Mouse (Mus musculus) spleen, postnatal 4 days (tissue): ENCODE measurements around the gene Dicer1.
"Not testable (repeated sequence)": the region's sequence is repeated elsewhere in the genome, so short reads cannot be mapped to it uniquely, and the experiment has no call there.

Experiments used
- DNase-seq, 2 experiments: peaks; one replicate each; pipeline ENCODE4 v3.0.0; 2022; ENCODE audit warnings: low spot score in 2 of 2

Dicer1 gene

DNA sequence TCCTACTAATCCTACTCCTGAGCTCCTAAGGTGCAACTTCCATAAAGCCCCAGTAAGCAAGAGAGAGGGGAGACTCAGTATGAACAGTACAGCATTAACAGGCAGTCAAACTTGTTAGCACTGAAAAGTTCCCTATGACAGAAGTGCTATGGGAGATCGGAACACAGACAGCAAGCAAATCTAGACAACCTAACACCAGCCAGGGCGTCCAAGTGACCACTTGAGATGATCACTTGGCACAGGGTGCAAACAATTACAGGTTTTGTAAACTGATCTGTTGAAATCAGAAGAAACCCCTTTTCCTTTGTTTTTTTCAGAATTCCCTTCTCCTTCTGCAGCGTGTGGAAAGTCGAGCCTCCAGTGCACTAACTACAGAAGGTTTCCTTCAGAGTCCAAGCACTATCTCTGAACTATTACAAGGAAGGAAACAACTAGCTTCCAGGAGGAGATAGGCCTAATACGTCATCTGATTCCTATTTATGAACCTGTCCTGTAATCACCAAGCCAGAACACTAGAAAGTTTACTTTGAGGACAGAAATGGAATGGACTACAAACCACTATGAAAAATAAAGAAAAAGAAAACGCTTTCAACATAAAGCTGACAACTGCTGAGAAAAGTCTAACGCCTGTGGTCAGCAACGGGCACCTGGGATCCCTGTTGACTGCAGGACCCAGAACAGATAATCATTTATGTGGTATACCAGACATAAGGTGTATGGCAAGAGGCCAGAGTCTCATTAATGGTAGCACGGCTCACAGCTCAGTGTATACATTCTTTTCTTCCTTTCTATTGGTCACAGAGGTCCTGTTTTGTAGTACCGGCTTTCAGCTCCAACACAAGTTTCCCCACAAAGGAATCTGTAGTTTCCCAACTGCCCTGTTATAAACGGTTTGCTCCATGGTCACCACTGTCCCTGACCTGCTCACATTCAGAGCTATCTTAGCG is 10.6 kb downstream of the Dicer1 start:
- no peak for DNase-seq

DNA sequence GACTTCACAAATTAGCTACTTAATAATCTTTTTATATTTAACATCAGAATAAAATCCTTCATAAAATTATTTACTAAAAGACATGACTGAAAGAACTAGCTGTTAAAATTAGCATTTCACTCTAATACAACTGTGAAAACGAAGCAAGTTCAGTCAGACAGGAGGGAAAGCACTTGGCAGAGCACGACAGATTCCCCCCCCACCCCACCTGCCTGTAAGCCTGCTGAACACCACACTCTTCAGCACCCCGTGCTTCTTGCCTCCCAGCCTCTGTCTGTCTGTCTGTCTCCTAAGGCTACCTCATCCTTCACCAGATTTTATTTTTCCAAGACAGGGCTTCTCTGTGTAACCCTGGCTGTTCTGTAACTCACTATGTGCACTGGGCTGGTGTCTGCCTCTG is 12.8 kb downstream of the Dicer1 start:
- DNase-seq, result no peak

DNA sequence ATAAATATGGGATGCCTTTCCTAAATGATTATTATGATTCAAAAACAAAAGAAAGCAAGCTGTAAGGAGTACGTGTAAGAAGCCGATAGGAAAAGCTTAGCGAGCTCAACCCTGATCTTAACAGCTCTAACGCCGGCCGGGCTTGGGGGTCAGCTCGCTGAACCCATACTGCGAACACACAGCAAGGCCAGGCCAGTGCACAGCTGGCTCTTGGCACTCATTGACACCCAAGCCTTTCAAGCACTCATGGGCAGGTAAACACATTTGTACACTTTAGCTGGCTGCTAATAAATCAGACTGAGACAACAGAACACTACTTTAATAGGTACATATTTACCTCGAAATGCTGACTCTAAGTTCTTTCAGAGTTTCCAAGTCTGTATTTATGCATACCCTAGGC is 13.3 kb downstream of the Dicer1 start:
- no peak for DNase-seq

DNA sequence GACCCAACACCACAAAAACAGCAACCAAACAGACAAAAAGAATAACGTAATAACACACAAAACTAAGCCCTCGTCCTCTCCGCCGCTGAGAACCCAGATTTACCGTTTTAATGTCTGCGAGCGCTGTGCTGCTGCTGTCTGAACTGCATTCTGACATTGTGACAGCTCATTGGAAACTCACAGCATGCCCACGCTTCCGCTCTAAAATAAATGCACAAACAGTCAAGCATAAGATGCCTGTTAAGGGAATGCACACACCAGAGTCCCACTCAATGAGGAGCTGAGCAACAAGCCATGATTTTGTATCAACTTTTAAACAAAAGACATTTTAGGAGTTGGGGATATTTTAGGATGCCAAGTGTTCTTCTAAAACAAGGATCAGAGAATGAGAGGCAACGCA is 14.1 kb downstream of the Dicer1 start:
- no peak for DNase-seq

DNA sequence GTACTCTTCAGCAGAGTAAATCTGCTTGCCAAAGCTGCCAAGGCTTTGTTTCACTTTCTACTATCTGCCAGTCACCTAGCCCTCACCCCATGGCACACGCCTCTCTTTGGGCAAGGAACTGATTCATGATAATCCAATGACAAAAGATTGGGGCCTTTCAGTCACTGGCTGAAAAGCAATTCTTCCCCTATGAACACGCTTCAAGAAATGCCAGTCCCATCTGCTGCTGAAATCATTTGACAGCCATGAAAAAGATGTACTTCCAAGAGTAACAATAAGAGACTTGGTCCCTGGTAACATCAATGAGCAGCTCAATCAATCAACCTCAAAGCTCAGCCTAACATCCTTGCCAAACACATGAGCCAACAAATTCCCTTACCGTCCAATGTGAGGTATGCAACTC is 15.8 kb downstream of the Dicer1 start:
- DNase-seq, result no peak

DNA sequence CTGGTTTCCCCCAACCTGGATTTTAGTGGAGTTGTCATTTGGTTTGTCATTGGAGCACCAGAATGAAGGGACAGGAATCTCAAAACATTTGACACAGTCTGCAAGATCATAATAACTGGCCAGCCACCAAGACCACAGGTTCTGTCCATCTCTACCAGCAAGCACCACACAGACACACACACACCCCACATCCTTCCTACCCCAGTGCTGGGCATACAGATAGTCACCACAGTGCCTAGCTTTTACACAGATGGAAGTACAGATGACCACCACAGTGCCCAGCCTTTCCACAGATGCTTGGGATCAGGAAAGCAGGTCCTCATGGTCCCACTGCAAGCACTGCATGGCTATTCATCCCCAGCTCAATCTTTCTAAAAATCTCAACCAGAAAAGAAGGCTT is 18.6 kb downstream of the Dicer1 start:
- DNase-seq, result no peak

DNA sequence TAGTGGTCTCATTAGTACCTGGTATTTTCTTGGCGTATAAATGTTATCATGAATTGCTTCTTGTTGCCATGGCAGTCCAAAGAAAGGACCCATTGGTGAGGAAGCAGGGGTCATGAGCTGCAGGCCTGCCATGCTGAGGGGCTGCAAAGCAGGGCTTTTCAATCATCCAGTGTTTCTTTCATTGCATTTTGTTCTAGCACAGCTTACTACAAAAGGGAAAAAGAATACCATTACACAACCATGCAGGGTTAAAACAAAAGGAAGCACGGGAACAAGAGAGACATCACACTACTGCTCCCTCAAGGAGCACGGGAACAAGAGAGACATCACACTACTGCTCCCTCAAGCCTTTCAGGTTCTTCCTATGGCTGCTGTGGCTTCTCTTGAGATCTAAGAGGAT is 20.0 kb downstream of the Dicer1 start:
- no peak for DNase-seq

DNA sequence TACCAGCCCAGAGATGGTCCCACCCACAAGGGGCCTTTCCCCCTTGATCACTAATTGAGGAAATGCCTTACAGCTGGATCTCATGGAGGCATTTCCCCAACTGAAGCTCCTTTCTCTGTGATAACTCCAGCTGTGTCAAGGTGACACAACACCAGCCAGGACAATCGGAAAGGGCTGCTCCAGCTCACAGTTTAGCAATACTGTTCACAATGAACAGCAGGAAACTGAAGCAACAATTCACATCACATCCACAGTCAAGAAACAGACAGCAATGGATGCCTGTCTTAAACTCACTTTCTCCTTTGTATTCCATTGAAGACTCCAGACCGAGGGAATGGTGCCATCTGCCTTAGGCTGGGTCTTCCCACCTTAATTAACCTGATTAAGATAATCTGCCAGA is 25.3 kb downstream of the Dicer1 start:
- DNase-seq, result not testable (repeated sequence)

DNA sequence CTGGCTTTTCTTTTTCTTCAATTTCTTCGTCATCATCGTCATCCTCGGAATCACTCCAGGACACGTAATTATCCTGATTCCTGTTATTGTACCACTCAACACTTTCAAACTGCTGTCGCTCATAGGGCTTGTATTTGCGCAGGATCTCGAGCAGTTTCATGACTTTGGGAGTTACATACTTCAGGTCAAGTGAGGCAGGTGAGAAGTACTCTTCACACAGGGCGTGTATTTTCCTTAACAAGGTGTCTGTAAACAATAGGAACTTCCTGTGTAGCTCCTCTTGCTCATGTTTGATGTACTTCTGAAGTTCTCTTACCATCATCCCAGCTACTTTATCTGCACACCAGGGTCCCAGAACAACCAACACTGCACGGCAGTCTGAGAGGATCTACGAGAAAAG is 29.7 kb downstream of the Dicer1 start:
- no peak for DNase-seq

DNA sequence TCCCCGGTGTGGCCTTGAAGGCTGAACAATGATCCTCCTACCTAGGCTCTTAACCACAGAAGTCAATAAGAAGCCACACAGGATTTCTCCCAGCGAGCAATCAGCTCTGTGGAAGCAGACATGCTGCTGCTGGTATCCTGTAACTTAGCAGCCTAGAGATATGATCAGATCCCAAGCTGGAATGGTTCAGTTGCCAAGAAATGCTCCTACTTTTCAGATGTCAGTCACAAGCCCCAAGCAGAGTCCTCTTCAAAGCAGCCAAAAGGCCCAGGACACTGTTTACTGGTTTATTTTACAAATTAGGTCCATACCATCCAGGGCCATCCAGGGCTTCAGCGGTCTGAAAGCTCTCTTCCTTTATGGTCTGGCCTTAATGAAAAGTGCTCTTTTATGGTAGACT is 30.7 kb downstream of the Dicer1 start:
- DNase-seq, result no peak

DNA sequence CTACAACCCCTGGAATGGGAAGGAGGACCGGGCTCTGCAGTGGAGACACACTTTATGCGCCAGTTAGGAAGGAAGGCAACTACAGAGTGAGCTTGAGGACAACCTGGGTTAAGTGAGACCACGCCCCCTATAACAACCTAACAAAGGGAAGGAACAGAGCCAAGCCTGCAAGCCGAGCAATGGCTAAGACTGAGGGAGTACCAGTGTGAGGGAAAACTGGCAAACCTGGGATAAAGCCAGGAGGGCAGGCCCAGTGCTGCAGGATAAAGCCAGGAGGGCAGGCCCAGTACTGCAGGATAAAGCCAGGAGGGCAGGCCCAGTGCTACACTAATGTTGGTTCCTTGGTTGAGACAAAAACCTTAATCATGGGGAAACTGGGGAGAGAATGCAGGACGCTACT is 32.8 kb downstream of the Dicer1 start:
- no peak for DNase-seq

DNA sequence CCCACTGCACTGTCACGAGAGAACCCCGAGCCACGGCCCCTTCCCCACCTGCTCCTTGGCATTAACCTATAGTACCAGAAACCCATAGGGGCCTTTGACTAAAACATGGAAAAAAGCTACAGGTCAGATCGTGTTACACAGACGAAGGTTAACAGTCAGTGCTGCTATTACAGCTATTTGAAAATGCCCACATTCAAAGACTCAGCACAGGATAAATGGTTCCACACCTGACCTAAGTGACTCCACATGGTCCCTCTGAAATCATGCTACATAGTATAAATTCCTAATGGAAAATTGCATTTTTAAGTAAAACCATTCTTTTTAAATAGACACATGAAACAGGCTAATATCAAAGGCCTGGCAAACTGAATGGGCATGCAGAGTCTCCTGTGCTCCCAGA is 35.3 kb downstream of the Dicer1 start:
- DNase-seq, result no peak

DNA sequence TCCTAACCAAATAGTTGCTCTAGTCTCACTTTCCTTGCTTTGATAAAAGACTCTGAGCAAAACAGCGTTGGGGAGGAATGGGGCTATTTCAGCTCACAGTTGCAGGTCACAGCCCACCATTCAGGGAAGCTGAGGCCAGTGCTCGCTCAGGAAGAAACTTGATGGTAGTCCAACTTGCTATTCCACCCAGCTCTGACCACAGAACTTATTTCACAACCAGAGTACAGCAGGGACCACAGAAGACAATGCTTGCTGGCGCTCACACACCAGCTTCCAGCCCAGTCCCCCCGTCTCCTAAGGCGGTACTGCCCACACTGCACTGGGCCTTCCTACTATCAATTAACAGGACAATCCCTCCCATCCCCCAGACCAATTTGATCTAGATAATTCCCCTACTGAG is 36.3 kb downstream of the Dicer1 start:
- DNase-seq, result no peak

DNA sequence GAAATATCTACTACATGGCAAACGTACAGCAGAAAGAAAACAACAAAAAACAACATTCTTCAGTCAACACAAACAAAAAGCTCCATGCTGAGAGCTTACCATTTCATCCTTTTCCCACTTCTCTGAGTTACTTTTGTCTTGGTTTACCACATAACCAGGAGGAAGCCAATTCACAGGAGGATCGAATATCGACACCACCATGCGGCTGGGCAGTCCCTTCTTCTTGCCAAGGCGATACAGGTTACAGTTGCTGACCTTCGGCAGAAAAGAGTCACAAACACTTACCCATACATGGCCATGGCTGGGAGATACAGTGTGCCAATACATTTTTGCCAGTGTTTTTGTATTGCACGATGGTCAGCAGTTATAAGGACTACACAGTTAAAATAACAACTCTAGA is 51.5 kb downstream of the Dicer1 start:
- DNase-seq, result no peak

DNA sequence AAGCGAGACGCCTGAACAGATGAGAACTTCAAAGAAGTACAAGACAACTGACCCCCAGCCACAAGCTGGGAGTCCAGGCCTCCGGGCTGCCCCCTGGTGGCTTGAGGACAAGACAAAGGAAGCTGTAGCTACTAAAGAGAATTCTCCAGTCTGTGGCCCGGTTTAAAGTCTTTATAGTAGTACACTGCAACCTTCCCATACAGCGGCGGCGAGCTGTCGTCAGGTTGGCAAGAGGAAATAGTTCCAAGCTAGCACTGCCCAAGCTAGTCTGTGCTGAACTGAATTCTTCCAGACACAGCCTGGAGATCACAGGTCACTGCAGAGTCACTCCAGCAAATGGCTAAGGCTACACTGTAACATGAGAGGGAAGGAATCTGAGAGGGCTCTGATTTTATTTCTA is 52.0 kb downstream of the Dicer1 start:
- DNase-seq, result no peak

DNA sequence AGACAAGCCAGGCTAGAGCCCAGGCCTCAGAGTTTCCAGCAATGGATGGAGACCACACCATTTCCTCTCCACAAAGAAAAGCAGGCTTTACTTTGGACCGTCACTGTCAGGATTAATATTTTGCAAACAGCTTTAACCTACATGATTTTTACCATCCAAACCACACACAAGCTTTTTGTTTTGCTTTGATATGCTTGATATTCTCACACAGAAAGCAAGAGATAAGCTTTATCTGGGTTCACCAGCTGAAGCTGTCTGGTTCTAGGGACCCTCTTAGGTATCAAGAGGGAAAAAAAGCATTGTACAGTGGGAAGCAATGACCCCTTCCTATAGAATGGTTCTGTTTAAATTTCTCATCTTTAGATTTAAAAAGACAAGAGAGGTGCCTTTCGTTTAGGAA is 56.2 kb downstream of the Dicer1 start:
- no peak for DNase-seq

DNA sequence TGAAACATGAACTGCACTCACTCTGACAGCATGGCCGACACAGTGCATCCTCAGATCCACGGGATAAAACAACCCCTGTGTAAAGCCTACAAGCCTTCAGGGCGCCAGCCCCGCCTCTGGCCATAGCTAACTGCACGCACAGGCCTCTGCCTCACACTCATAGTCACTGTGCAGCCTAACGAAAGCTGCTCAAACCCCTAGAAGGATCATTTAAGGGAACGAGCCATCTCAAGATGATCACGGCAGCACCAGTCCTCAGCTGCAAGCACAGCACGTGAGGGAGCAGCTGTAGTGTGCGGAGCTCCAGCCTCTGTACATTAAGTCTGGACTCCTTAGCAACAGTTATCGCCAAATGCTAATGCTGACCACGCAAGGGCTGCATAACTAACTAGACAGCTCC is 58.9 kb downstream of the Dicer1 start:
- no peak for DNase-seq

DNA sequence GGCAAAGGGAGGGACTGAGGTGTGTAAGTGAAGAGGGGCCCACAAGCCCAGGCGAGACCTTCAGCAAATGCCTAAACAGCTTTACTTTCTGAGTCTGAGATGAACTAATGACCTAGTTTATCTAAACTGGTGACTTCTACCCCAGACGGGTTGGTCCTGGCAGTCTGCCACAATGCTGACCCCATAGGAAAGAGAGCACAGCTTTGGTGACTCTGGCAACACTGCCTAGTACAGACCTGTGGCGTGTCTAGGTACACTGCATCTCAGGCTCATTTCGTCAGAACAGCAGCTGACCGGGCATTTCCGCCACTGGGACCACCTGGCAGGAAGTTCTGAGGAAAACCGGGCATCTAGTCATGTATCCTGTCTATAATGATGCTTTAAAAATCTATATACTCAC is 61.3 kb downstream of the Dicer1 start:
- DNase-seq, result no peak

DNA sequence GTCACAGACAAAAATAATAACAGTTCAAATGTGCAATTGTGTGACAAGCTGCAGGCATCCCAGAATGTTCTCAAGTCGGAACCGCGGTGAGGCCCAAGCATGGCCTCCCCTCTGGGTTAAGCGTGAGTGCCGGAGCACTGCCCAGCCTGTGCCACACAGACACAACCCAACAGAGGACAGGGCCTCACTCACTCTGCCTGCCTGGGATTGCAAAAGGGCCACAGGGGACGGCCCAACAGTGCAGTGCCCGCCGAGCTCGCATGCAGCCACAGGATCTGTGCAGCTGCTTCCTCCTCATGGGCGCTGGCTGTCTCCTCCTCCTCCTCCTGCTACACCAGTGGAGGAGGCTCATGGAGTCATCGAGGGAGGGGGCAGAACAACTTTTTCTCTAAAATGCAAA is 62.9 kb downstream of the Dicer1 start:
- no peak for DNase-seq

DNA sequence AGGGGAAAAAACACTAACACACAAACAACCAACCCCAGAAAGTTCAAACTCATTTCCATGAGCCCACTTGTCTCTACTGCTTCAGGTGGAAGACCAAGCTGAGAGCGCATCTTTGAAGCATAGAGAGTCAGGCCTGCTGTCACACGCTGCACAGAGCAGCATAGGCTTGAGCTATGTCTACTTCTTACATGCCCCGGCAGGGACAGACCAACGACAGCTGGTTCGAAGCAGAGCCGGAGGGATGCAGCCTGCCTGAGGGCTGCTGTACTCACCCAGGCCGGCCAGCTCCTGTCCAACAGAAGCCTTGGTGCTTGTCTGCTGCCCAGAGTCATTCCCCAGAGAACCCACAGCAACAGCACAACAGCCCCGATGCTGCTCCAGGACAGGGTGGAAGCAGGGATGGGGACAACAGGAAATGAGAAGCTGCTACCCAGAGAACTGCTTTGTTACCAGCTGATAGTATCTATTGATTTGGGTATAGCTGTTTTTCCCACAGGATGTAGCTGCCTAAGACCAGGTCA is 67.3 kb downstream of the Dicer1 start:
- DNase-seq, result no peak

DNA sequence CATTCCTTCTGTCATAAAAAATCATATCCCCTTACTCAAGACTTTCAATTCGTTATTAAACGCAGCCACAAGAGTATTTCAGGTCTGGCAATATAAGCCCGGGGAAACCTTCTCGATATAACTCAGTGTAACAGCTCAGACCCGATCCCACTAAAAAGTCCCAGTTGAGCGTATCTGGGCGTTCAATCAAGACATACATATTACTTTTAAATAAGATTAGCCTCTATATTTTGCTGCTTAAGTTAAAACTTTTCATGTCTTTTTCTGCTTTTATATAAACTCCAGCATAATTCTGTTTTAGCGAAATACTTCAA is 72.0 kb downstream of the Dicer1 start:
- DNase-seq, result no peak

DNA sequence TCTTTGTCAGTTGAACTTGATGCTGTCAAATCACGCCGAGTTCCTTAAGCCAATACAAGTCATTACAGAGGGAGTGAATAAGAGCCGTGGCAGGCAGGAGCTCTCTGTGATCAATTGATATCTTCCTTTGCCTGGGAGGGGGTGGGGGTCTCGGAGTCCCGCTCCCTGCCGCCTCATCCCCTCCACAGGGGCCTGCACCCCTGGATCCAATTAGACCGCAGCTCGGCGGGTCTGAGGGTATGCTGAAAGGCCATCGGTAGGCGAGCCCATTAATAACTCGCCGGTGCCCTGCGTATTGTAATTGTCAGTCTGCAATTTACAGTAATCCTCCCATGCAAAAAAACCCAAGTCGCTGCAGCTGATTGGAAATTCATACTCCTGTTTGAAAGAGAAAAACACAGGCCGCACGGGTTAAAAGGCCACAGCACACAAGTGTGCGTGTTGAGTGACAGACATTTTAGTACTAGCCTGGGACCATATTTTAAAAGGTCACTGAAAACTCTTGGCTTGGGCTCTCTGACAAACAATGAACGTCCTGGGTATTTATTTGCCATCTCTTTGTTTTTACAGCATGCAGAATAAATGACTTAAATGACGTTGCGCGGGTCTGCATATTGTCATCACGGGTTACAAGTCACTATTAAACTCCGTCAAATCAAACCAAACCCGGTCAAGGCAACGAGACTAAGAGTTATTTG is 72.5 kb downstream of the Dicer1 start:
- no peak for DNase-seq

DNA sequence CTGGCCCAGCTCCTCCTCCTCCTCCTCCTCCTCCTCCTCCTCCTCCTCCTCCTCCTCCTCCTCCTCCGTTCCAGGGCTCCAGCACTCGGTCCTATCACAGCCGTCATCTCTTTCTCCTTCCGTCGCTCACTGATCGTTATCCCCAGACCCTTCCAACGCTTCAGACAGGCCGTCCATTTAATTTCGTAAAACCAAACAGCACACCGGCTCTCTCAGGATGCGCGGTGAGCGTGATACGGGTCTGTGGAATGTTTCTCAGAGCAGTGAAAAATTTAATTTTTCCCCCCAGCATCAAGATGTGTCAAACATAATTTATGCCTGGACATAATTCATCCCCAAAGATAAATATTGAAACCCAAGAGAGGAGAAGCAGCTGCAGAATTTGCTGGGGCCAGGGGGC is 73.3 kb downstream of the Dicer1 start:
- DNase-seq, result no peak
